Mouse (Mus musculus): ENCODE measurements around the gene Vip.

DNA sequence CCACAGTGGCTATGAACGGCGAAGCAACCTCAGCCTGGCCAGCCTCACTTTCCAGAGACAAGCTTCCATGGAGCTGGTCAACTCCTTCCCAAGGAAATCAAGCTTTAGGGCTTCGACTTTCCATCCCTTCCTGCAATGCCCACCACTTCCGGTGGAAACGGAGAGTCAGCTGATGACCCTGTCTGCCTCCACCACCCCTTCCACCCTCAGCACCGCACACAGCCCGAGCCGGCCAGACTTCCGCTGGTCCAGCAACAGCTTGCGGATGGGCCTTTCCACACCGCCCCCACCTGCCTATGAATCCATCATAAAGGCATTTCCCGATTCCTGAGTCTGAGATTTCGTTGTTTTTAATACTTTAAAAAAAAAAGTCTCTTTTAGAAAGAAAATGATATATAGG is 34.6 kb upstream of the Vip start:
- no peak for TF ChIP-seq POLR2A (IDR thresholded peaks at IDR 0.05; ENCODE audit: control insufficient read depth, low read depth, low read length)
- no peak for TF ChIP-seq CTCF (IDR thresholded peaks at IDR 0.05; ENCODE audit: control insufficient read depth, insufficient read depth, insufficient replicate concordance, low read depth, low read length)

All from testis, adult 2 months (tissue).